Mouse (Mus musculus) embryonic fibroblast, embryonic 13.5 days (primary cell): Measurements from ENCODE around the gene Dner.

ENCODE experiments used
- CTCF ChIP-seq: IDR thresholded peaks from 2 replicates; pipeline ENCODE4 v1.5.1; 2011; ENCODE audit warnings: mild to moderate bottlenecking, control low read depth, low read length, moderate library complexity, borderline replicate concordance; ENCODE audit not compliant: insufficient read depth
- POLR2A ChIP-seq: IDR thresholded peaks from 2 replicates; pipeline ENCODE4 v1.6.1; 2011; ENCODE audit warnings: low read depth, mild to moderate bottlenecking, control low read depth, low read length, moderate library complexity

DNA sequence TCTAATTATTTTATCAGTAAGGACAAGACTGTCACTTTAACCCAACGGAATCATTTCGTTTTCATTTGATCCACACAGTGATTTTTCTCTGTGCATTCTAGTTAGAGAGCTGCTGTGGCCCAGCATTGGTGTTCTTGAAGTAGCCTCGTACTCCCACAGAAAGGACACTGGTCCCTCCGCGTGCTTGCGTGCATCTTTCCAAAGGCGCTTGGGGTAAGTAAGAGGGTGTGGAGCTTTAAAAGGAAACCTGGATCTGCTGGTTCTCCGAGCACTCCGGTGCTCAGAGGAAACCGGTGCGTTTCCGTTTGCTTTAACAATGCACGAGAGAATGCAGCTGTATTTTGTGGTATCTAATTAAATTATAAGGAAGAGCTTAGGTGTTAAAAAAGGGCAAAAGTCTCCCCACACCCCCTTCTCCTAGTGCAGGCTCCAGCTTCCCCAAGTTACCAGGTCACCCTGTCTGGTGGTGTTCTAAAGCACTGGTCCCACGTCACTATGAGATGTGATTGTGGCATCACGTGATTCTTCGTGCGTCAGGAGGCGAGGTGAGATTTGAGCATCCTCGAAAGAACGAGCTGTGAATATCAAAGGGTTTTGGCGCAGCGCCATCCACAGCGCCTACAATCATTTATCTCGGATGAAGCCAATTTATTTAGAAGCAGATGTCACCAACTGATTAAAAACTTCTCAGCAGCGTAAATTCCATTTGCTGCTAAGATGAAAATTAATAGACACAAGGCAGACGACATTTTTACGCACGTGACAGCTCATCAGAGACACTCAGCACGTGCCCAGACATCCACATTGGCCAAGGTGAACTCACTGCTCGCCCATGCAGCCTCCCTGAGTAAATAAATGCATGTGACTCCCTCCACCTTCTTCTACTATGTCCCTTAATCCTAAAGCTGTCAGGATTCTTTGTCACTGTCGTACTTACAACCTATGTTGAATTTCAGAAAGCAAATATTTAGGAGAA lies 14.1 kb upstream of the Dner start:
- TF ChIP-seq CTCF (no peak), POLR2A (no peak)
